Mouse (Mus musculus): ENCODE data around the gene Bmp4.

GRCm38 (mm10) chr14:46387821-46388481 lies 2.5 kb downstream of the Bmp4 start:
- TF ChIP-seq POLR2A (IDR thresholded peaks at IDR 0.05; ENCODE audit: control insufficient read depth, extremely low read depth, insufficient read depth, low read length, poor library complexity) (no peak), CTCF (IDR thresholded peaks at IDR 0.05; ENCODE audit: borderline replicate concordance, control insufficient read depth, extremely low read depth, insufficient read depth, low read length, poor library complexity) (no peak)
